Mouse (Mus musculus) stomach, embryonic 15.5 days (tissue): ENCODE data around the gene Lcmt1. TPM values are rescaled to one million over a fixed set of nuclear protein-coding genes. Genes with fewer than 3 reads are reported as not detected.

Source experiments
- ATAC-seq: fragments of 200-750 bp; cut with Nextera tagmentation; 2 replicates; pipeline ENCODE4 v1.8.0; 2017; ENCODE audit warnings: low read depth, moderate number of reproducible peaks, moderate TSS enrichment; ENCODE audit not compliant: insufficient read depth, low FRiP score
- H3K27ac ChIP-seq: fragments of 300-500 bp; sonication (generic); 2 replicates; pipeline ENCODE4 v1.5.1; 2015; ENCODE audit warnings: mild to moderate bottlenecking, inconsistent platforms
- H3K27me3 ChIP-seq: fragments of 300-500 bp; sonication (generic); replicated peaks from 2 replicates; pipeline ENCODE4 v1.6.1; 2015; ENCODE audit warnings: inconsistent platforms
- H3K36me3 ChIP-seq: fragments of 300-500 bp; sonication (generic); 2 replicates; pipeline ENCODE4 v1.6.1; 2015; ENCODE audit warnings: inconsistent platforms
- H3K4me1 ChIP-seq: fragments of 300-500 bp; sonication (generic); 2 replicates; pipeline ENCODE4 v1.6.1; 2015; ENCODE audit warnings: inconsistent platforms
- H3K4me2 ChIP-seq: fragments of 300-500 bp; sonication (generic); 2 replicates; pipeline ENCODE4 v1.6.1; 2015; ENCODE audit warnings: mild to moderate bottlenecking, inconsistent platforms
- H3K4me3 ChIP-seq: fragments of 300-500 bp; sonication (generic); replicated peaks from 2 replicates; pipeline ENCODE4 v1.5.1; 2015; ENCODE audit warnings: inconsistent platforms
- H3K9ac ChIP-seq: fragments of 300-500 bp; sonication (generic); 2 replicates; pipeline ENCODE4 v1.6.1; 2015; ENCODE audit warnings: inconsistent platforms
- H3K9me3 ChIP-seq: fragments of 300-500 bp; sonication (generic); 2 replicates; pipeline ENCODE4 v1.6.1; 2016; ENCODE audit warnings: inconsistent platforms
- WGBS: fragments of 180-500 bp; shearing (Covaris S2); methylation state at CpG from one replicate; pipeline ENCODE4 v1.1.7; 2015; 5-methylcytosine and 5-hydroxymethylcytosine counted together
- polyA plus RNA-seq: library from polyadenylated mRNA; unstranded; fragments of >200 nt; fragmentation: Nextera tagmentation; extraction: Ambion mirVana; gene quantifications from 2 replicates; pipeline ENCODE4 v1.2.1, GENCODE M21; 2015

The Lcmt1 gene
- polyA plus RNA-seq, 1 experiment from 2014 or later = 43.3 TPM

GRCm38 (mm10) chr7:123405619-123406018, 36.0 kb downstream of the Lcmt1 start:
- Histone ChIP-seq H3K4me1 (no peaks in the 10 kb centered on the region), H3K27ac (no peak overlapping the region), H3K36me3 (peaks cover 12% of the 10 kb centered on the region; the same call in 1 of the 2 replicates), H3K9ac (no peak overlapping the region), H3K4me3 (no peak overlapping the region), H3K27me3 (no peaks in the 10 kb centered on the region), H3K4me2 (no peak overlapping the region), H3K9me3 (no peaks in the 10 kb centered on the region)
- ATAC-seq = no peak
- 69% methylated on average over 3 of the region's 3 CpGs for WGBS

GRCm38 (mm10) chr7:123406988-123407387, 37.4 kb downstream of the Lcmt1 start:
- Histone ChIP-seq H3K4me2 (no peak overlapping the region), H3K36me3 (peaks cover 12% of the 10 kb centered on the region; the same call in 1 of the 2 replicates), H3K27me3 (no peaks in the 10 kb centered on the region), H3K4me3 (no peak overlapping the region), H3K4me1 (no peaks in the 10 kb centered on the region), H3K27ac (no peak overlapping the region), H3K9me3 (no peaks in the 10 kb centered on the region), H3K9ac (no peak overlapping the region)
- WGBS = 79% methylated on average over 4 of the region's 4 CpGs
- no peak for ATAC-seq

DNA sequence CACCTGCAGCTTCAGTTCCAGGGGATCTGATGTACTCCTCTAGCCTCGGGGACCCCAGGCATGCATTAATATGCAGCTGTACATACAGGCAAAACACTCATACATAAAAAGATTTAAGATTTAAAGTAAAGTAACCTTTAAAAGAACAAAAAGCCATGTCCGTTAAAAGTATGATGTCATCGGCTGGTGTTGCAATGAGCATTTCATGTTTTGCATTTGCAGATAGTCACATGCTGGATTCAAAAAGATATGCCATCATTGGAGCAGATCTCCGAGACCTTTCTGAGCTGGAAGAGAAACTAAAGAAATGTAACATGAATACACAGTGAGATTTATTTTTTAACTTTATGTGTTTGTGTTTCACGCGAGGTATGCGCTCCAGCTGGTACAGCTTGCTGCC, 40.9 kb downstream of the Lcmt1 start:
- H3K36me3 ChIP-seq = no peaks in the 10 kb centered on the region
- H3K4me1 ChIP-seq = no peaks in the 10 kb centered on the region
- H3K9me3 ChIP-seq = no peaks in the 10 kb centered on the region
- ATAC-seq = no peak
- H3K27me3 ChIP-seq = no peaks in the 10 kb centered on the region
- no peak overlapping the region for H3K4me2 ChIP-seq
- no peak overlapping the region for H3K27ac ChIP-seq
- H3K9ac ChIP-seq = no peak overlapping the region
- no peak overlapping the region for H3K4me3 ChIP-seq
- 91% methylated on average over 7 of the region's 7 CpGs for WGBS

DNA sequence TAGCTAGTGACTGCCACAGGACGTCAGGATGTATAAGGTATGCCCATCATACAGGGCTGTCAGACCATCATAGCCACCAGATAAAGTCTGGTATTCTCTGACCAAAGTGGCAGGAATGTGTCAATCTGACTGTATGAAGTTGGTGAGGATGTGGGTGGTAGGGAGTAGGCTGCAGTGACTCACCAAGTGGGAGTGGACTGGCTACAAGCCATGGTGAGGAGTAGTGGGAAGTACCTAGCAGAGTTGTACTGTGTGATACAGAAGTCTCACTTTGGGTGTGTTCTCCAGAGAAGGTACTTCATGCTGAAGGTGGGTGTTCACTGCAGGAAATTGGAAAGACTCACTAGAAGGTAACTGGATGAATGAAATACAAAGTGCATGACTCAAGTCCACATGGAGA, 41.5 kb downstream of the Lcmt1 start:
- ATAC-seq = no peak; the same call in 1 of the 2 replicates
- H3K9me3 ChIP-seq = no peaks in the 10 kb centered on the region
- no peak overlapping the region for H3K4me2 ChIP-seq
- H3K4me1 ChIP-seq = no peaks in the 10 kb centered on the region
- WGBS = 72% methylated on average over 1 of the region's 1 CpGs
- no peak overlapping the region for H3K27ac ChIP-seq
- H3K9ac ChIP-seq = no peak overlapping the region
- H3K27me3 ChIP-seq = no peaks in the 10 kb centered on the region
- no peak overlapping the region for H3K4me3 ChIP-seq
- no peaks in the 10 kb centered on the region for H3K36me3 ChIP-seq

- no peaks in the 10 kb centered on the region for H3K4me1 ChIP-seq
- H3K36me3 ChIP-seq = no peaks in the 10 kb centered on the region
- no peak overlapping the region for H3K4me2 ChIP-seq
- ATAC-seq = no peak
- H3K27me3 ChIP-seq = no peaks in the 10 kb centered on the region
- no peak overlapping the region for H3K9ac ChIP-seq
- no peak overlapping the region for H3K27ac ChIP-seq
- H3K9me3 ChIP-seq = no peaks in the 10 kb centered on the region
- 86% methylated on average over 3 of the region's 3 CpGs for WGBS
- no peak overlapping the region for H3K4me3 ChIP-seq
These were observed 42.6 kb downstream of the Lcmt1 start for GRCm38 (mm10) chr7:123412143-123412542.

DNA sequence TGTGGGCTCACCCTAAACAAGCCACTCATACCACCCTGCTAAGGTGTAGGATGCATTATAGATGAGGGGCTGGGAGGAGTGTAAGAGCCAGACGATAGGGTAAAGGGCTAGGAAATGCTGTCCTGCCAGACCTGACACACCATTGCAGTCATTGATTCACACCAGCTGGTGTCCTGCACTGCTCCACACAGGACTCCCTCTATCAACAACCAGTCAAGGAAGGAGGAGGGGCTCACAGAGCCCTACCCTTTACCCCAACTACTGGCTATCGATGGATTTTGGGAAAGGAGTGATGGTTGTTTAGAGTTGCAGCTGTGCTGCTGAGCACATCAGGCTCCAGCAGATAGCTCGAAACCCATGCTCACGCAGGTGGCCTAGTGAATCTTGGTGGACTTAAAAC, 47.2 kb downstream of the Lcmt1 start:
- H3K27me3 ChIP-seq = no peaks in the 10 kb centered on the region
- H3K9me3 ChIP-seq = no peaks in the 10 kb centered on the region
- no peak for ATAC-seq
- H3K4me1 ChIP-seq = no peaks in the 10 kb centered on the region
- H3K27ac ChIP-seq = no peak overlapping the region
- H3K4me3 ChIP-seq = no peak overlapping the region
- no peak overlapping the region for H3K9ac ChIP-seq
- WGBS = 54% methylated on average over 4 of the region's 4 CpGs
- H3K4me2 ChIP-seq = no peak overlapping the region
- 0 out of 2 replicates have a peak, but pooled peaks cover 3% of the 10 kb centered on the region for H3K36me3 ChIP-seq

DNA sequence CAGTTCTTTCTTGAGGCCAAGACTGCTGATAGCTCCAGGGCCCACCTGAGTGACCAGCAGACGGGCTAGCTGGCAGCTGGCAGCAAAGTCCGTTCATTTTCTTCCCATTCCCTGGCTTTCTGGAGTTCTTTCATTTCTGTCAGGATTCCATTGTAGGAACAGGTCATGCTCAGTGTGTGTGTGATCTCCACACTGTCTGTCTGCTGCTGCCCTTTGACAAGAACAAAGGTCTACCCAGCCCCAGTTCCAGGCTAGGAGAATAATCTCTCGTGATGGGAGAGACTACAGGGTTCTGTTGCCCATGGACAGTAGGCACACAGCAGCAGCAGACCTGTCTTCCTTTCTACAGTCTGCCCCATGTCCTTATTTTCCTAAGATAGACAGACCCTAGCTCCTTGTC, 48.1 kb downstream of the Lcmt1 start:
- no peak for ATAC-seq
- Histone ChIP-seq H3K9ac (no peak overlapping the region), H3K4me1 (no peaks in the 10 kb centered on the region), H3K4me3 (no peak overlapping the region), H3K36me3 (0 out of 2 replicates have a peak, but pooled peaks cover 3% of the 10 kb centered on the region), H3K27me3 (no peaks in the 10 kb centered on the region), H3K27ac (no peak overlapping the region), H3K9me3 (no peaks in the 10 kb centered on the region), H3K4me2 (no peak overlapping the region)
- WGBS = 79% methylated on average over 3 of the region's 3 CpGs

GRCm38 (mm10) chr7:123419984-123420383, 50.4 kb downstream of the Lcmt1 start:
- peak; percentile 78; the same call in 1 of the 2 replicates for ATAC-seq
- WGBS = 81% methylated on average over 4 of the region's 4 CpGs
- H3K9ac ChIP-seq = no peak overlapping the region
- no peaks in the 10 kb centered on the region for H3K4me1 ChIP-seq
- H3K27me3 ChIP-seq = no peaks in the 10 kb centered on the region
- H3K9me3 ChIP-seq = no peaks in the 10 kb centered on the region
- peak overlapping the region; percentile 51 for H3K27ac ChIP-seq
- H3K4me2 ChIP-seq = no peak overlapping the region
- H3K4me3 ChIP-seq = no peak overlapping the region
- peaks cover 14% of the 10 kb centered on the region; the same call in 1 of the 2 replicates for H3K36me3 ChIP-seq

DNA sequence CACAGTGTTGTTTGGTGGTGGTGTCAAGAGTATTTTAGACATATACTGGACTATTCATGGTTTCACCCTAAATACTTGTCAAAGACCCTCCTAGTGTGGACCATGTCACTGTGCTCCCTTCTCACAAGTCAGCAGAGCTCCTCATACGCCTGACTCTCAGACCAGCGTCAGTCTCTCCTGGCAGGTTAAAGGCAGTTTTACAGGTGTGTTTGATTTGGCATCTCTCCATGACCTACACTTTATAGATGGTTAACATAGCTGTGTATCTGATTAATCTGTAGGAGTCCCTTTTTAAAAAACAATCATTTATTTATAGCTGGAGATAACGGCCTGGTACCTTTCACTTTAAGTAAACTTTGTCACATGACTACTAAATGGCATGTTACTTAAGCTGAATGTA, 52.4 kb downstream of the Lcmt1 start:
- H3K9ac ChIP-seq = no peak overlapping the region
- H3K9me3 ChIP-seq = no peaks in the 10 kb centered on the region
- H3K4me2 ChIP-seq = no peak overlapping the region
- H3K27me3 ChIP-seq = no peaks in the 10 kb centered on the region
- peaks cover 14% of the 10 kb centered on the region; the same call in 1 of the 2 replicates for H3K36me3 ChIP-seq
- peak overlapping the region; percentile 57; the same call in 1 of the 2 replicates for H3K27ac ChIP-seq
- 63% methylated on average over 3 of the region's 3 CpGs for WGBS
- no peaks in the 10 kb centered on the region for H3K4me1 ChIP-seq
- H3K4me3 ChIP-seq = no peak overlapping the region
- ATAC-seq = no peak

DNA sequence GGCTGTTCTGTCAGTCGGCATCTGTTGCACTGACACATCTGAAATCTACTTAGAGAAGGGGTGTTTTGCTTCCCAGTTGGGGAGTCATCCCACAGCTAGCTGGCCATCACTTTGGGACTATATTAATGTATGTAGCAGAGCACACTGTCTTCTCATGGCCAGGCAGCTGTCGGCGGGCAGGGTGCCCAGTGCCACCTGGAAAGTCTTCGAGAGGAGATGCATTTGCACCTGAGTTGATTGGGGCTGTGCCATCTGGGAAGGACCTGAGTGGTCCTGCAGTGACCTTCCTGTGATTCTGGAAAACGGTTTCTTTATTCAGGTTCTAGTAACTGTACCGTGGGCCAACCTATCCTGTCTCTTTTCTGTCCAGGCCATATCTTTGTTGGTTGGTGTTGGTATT, 54.7 kb downstream of the Lcmt1 start:
- WGBS = 91% methylated on average over 6 of the region's 6 CpGs
- Histone ChIP-seq H3K9me3 (no peaks in the 10 kb centered on the region), H3K4me1 (no peaks in the 10 kb centered on the region), H3K27me3 (no peaks in the 10 kb centered on the region), H3K4me2 (no peak overlapping the region), H3K36me3 (peaks cover 11% of the 10 kb centered on the region; the same call in 1 of the 2 replicates), H3K9ac (no peak overlapping the region), H3K27ac (no peak overlapping the region), H3K4me3 (no peak overlapping the region)
- ATAC-seq = no peak

DNA sequence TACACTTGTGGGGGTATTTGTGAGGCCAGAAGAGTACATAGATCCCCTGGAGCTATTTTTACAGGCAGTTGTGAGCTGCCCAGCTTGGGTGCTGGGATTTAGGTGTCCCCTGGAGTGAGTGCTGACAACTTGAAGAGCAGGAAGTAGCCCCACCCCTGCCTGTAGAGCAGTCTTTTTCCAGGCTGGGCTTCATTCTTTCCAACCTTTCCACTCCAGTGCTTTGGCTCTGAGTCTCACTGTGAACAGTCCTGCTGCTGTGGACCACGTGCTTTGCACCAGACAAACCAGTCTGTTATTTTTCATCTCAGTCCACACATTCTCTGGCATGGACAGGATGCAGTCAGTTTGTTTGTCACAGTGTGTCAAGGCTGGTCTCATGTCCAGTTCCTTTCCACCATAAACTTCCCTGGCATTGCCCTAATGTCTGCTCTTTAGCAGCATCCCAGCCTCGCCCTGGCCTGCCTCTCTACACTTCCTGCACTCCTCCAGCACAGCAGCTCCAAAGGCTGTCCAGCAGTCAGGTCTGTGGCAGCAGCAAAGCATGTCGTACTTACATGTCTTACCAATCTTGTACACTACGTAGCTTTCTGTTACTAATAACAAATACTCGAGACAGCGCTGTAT, 55.7 kb downstream of the Lcmt1 start:
- ATAC-seq = no peak
- H3K36me3 ChIP-seq = peaks cover 11% of the 10 kb centered on the region; the same call in 1 of the 2 replicates
- H3K27me3 ChIP-seq = no peaks in the 10 kb centered on the region
- H3K9ac ChIP-seq = no peak overlapping the region
- no peak overlapping the region for H3K4me3 ChIP-seq
- H3K4me1 ChIP-seq = no peaks in the 10 kb centered on the region
- no peak overlapping the region for H3K27ac ChIP-seq
- 90% methylated on average over 6 of the region's 6 CpGs for WGBS
- no peak overlapping the region for H3K4me2 ChIP-seq
- H3K9me3 ChIP-seq = no peaks in the 10 kb centered on the region

GRCm38 (mm10) chr7:123429624-123430410, 60.2 kb downstream of the Lcmt1 start:
- H3K27ac ChIP-seq = no peak overlapping the region
- 57% methylated on average over 8 of the region's 8 CpGs for WGBS
- peak; percentile 78; the same call in 1 of the 2 replicates for ATAC-seq
- H3K4me1 ChIP-seq = no peaks in the 10 kb centered on the region
- no peaks in the 10 kb centered on the region for H3K27me3 ChIP-seq
- H3K36me3 ChIP-seq = no peaks in the 10 kb centered on the region
- H3K9ac ChIP-seq = no peak overlapping the region
- no peaks in the 10 kb centered on the region for H3K9me3 ChIP-seq
- H3K4me3 ChIP-seq = no peak overlapping the region
- no peak overlapping the region for H3K4me2 ChIP-seq
